18 mouse cellular contexts compared by ENCODE assay signal in genomic region chr3:130288756-130289155, GRCm38 (mm10).
DNase-seq lines count a peak whose midpoint lies in the region; ATAC-seq and TF ChIP-seq lines count a peak whose summit lies in the region.
"Had no signal": no experiment of that assay in that cellular context is flagged by ENCODE, and none has a peak within 500 bp of the region (broad histone marks: within the 10 kb centered on the region; RNA-seq: fewer than 3 reads in every experiment).

No protein-coding gene starts in this region.

- no peaks in the 10 kb centered on the region for H3K36me3 ChIP-seq in forebrain, embryonic 10.5 days (replicated peaks)
- no peaks in the 10 kb centered on the region for H3K36me3 ChIP-seq in forebrain, postnatal 0 days (ENCODE audit: insufficient read depth)
- H3K36me3 ChIP-seq in kidney, embryonic 16.5 days (ENCODE audit: insufficient read depth, low read length), result no peaks in the 10 kb centered on the region
- H3K36me3 ChIP-seq in kidney, adult 2 months (ENCODE audit: control insufficient read depth, insufficient read depth, low read length), result no peaks in the 10 kb centered on the region
- H3K36me3 ChIP-seq in forebrain, embryonic 16.5 days (ENCODE audit: control insufficient read depth, insufficient read depth), result no peaks in the 10 kb centered on the region
- H3K36me3 ChIP-seq in midbrain, embryonic 16.5 days (ENCODE audit: control insufficient read depth, insufficient read depth, low read length), result no peaks in the 10 kb centered on the region
- H3K36me3 ChIP-seq in embryonic facial prominence, embryonic 10.5 days (replicated peaks), result no peaks in the 10 kb centered on the region
- H3K36me3 ChIP-seq: heart, embryonic 13.5 days; limb, embryonic 15.5 days had no signal

- H3K27me3 ChIP-seq in forebrain, embryonic 10.5 days (ENCODE audit: poor library complexity, severe bottlenecking), result no peaks in the 10 kb centered on the region
- no peaks in the 10 kb centered on the region for H3K27me3 ChIP-seq in forebrain, postnatal 0 days (ENCODE audit: insufficient read depth, low read length)
- no peaks in the 10 kb centered on the region for H3K27me3 ChIP-seq in kidney, embryonic 16.5 days (ENCODE audit: insufficient read depth, low read length)
- H3K27me3 ChIP-seq in kidney, adult 2 months (replicated peaks; ENCODE audit: control insufficient read depth, insufficient read depth, low read length), result no peaks in the 10 kb centered on the region
- H3K27me3 ChIP-seq in forebrain, embryonic 16.5 days (replicated peaks; ENCODE audit: control insufficient read depth, insufficient read depth, low read length), result no peaks in the 10 kb centered on the region
- H3K27me3 ChIP-seq in midbrain, embryonic 16.5 days (ENCODE audit: control insufficient read depth, insufficient read depth, low read depth, low read length), result no peaks in the 10 kb centered on the region
- no peaks in the 10 kb centered on the region for H3K27me3 ChIP-seq in embryonic facial prominence, embryonic 10.5 days (replicated peaks; ENCODE audit: low read depth, poor library complexity, severe bottlenecking)
- H3K27me3 ChIP-seq: heart, embryonic 13.5 days; limb, embryonic 15.5 days; Patski had no signal

- no peak overlapping the region for H3K4me3 ChIP-seq in forebrain, embryonic 10.5 days
- no peak overlapping the region for H3K4me3 ChIP-seq in forebrain, postnatal 0 days (ENCODE audit: low read depth, low read length)
- H3K4me3 ChIP-seq in kidney, embryonic 16.5 days (ENCODE audit: low read length), result no peak overlapping the region
- no peak overlapping the region for H3K4me3 ChIP-seq in kidney, adult 2 months (ENCODE audit: insufficient read depth, low read depth, low read length)
- no peak overlapping the region for H3K4me3 ChIP-seq in forebrain, embryonic 16.5 days (replicated peaks; ENCODE audit: low read length)
- H3K4me3 ChIP-seq in midbrain, embryonic 16.5 days (ENCODE audit: low read depth, low read length), result no peak overlapping the region
- no peak overlapping the region for H3K4me3 ChIP-seq in embryonic facial prominence, embryonic 10.5 days
- H3K4me3 ChIP-seq: heart, embryonic 13.5 days; limb, embryonic 15.5 days had no signal

- no peak for TF ChIP-seq POLR2A in kidney, adult 2 months (IDR thresholded peaks at IDR 0.05; ENCODE audit: low read depth, low read length)

- no peak for DNase-seq in forebrain, embryonic 10.5 days (ENCODE audit: extremely low spot score, low spot score)
- no peak for DNase-seq in forebrain, postnatal 0 days
- DNase-seq in kidney, adult 2 months, result no peak
- no peak for DNase-seq in embryonic facial prominence, embryonic 10.5 days (ENCODE audit: low spot score)
- DNase-seq: adrenal gland, postnatal 10 days; cerebellum, adult 9-10 months; kidney, postnatal 14 days; lung, postnatal 10 days; right cerebral cortex, postnatal 14 days; spleen, adult 18-20 months; thymus, postnatal 25 days had no signal

- H3K9me3 ChIP-seq in forebrain, embryonic 10.5 days, result no peaks in the 10 kb centered on the region
- H3K9me3 ChIP-seq in forebrain, postnatal 0 days (ENCODE audit: low read length), result no peaks in the 10 kb centered on the region
- no peaks in the 10 kb centered on the region for H3K9me3 ChIP-seq in kidney, embryonic 16.5 days (ENCODE audit: low read length)
- H3K9me3 ChIP-seq in forebrain, embryonic 16.5 days (ENCODE audit: control insufficient read depth, low read length), result no peaks in the 10 kb centered on the region
- no peaks in the 10 kb centered on the region for H3K9me3 ChIP-seq in midbrain, embryonic 16.5 days (replicated peaks; ENCODE audit: control insufficient read depth, low read length, poor library complexity, severe bottlenecking)
- no peaks in the 10 kb centered on the region for H3K9me3 ChIP-seq in embryonic facial prominence, embryonic 10.5 days
- H3K9me3 ChIP-seq: heart, embryonic 13.5 days; limb, embryonic 15.5 days had no signal

- TF ChIP-seq CTCF in forebrain, postnatal 0 days (IDR thresholded peaks at IDR 0.05; ENCODE audit: low read depth), result no peak
- TF ChIP-seq CTCF in kidney, adult 2 months (conservative IDR thresholded peaks at IDR 0.05; ENCODE audit: insufficient read depth, insufficient read length, low read depth, low read length), result no peak

- 69% methylated on average over 4 of the region's 4 CpGs for WGBS in forebrain, embryonic 10.5 days
- WGBS in forebrain, postnatal 0 days, result 55% methylated on average over 4 of the region's 4 CpGs
- WGBS in kidney, embryonic 16.5 days, result 62% methylated on average over 4 of the region's 4 CpGs
- 59% methylated on average over 4 of the region's 4 CpGs for WGBS in kidney, adult 2 months
- 41% methylated on average over 4 of the region's 4 CpGs for WGBS in forebrain, embryonic 16.5 days
- 47% methylated on average over 4 of the region's 4 CpGs for WGBS in midbrain, embryonic 16.5 days
- WGBS in embryonic facial prominence, embryonic 10.5 days, result 79% methylated on average over 4 of the region's 4 CpGs

- H3K4me1 ChIP-seq in forebrain, embryonic 10.5 days, result peaks cover 49% of the 10 kb centered on the region
- no peaks in the 10 kb centered on the region for H3K4me1 ChIP-seq in forebrain, postnatal 0 days (ENCODE audit: insufficient read depth)
- H3K4me1 ChIP-seq in kidney, embryonic 16.5 days (ENCODE audit: insufficient read depth, low read length), result 0 out of 2 replicates have a peak, but pooled peaks cover 5% of the 10 kb centered on the region
- no peaks in the 10 kb centered on the region for H3K4me1 ChIP-seq in kidney, adult 2 months (ENCODE audit: control insufficient read depth, insufficient read depth, low read length)
- peaks cover 19% of the 10 kb centered on the region for H3K4me1 ChIP-seq in forebrain, embryonic 16.5 days (replicated peaks; ENCODE audit: control insufficient read depth, insufficient read depth, low read length)
- H3K4me1 ChIP-seq in midbrain, embryonic 16.5 days (ENCODE audit: control insufficient read depth, insufficient read depth, low read length), result peaks cover 8% of the 10 kb centered on the region
- H3K4me1 ChIP-seq in embryonic facial prominence, embryonic 10.5 days, result peaks cover 24% of the 10 kb centered on the region
- H3K4me1 ChIP-seq: heart, embryonic 13.5 days; limb, embryonic 15.5 days had no signal

- H3K9ac ChIP-seq in forebrain, postnatal 0 days, result no peak overlapping the region
- H3K9ac ChIP-seq in kidney, embryonic 16.5 days (replicated peaks; ENCODE audit: low read length), result no peak overlapping the region
- no peak overlapping the region for H3K9ac ChIP-seq in forebrain, embryonic 16.5 days (replicated peaks; ENCODE audit: low read depth, low read length)
- no peak overlapping the region for H3K9ac ChIP-seq in midbrain, embryonic 16.5 days (ENCODE audit: low read depth, low read length)
- H3K9ac ChIP-seq: heart, embryonic 13.5 days; limb, embryonic 15.5 days had no signal

- no peak overlapping the region for H3K4me2 ChIP-seq in forebrain, postnatal 0 days (ENCODE audit: low read depth)
- H3K4me2 ChIP-seq in kidney, embryonic 16.5 days (replicated peaks; ENCODE audit: low read depth, low read length), result no peak overlapping the region
- H3K4me2 ChIP-seq in forebrain, embryonic 16.5 days (ENCODE audit: low read length), result no peak overlapping the region
- H3K4me2 ChIP-seq in midbrain, embryonic 16.5 days (ENCODE audit: low read length), result no peak overlapping the region
- H3K4me2 ChIP-seq: heart, embryonic 13.5 days; limb, embryonic 15.5 days had no signal

- ATAC-seq in forebrain, postnatal 0 days, result no peak
- peak; percentile 71; the same call in 1 of the 2 replicates for ATAC-seq in kidney, embryonic 16.5 days (ENCODE audit: low FRiP score, low TSS enrichment)
- ATAC-seq in forebrain, embryonic 16.5 days, result 0 out of 2 replicates have a peak, but pooled peaks have one; percentile 4
- ATAC-seq in midbrain, embryonic 16.5 days, result no peak
- ATAC-seq: CD4-positive, CD25-positive, alpha-beta regulatory T cell, adult 4 months; Patski had no signal

- H3K27ac ChIP-seq in forebrain, embryonic 10.5 days, result peak overlapping the region; percentile 36
- no peak overlapping the region for H3K27ac ChIP-seq in forebrain, postnatal 0 days (ENCODE audit: low read depth, low read length)
- H3K27ac ChIP-seq in kidney, embryonic 16.5 days (ENCODE audit: low read length), result no peak overlapping the region
- no peak overlapping the region for H3K27ac ChIP-seq in kidney, adult 2 months (ENCODE audit: insufficient read depth, low read depth, low read length)
- H3K27ac ChIP-seq in forebrain, embryonic 16.5 days (ENCODE audit: low read length), result no peak overlapping the region
- peak overlapping the region; percentile 63; the same call in 1 of the 2 replicates for H3K27ac ChIP-seq in midbrain, embryonic 16.5 days (ENCODE audit: low read length)
- H3K27ac ChIP-seq in embryonic facial prominence, embryonic 10.5 days (replicated peaks), result no peak overlapping the region
- H3K27ac ChIP-seq: heart, embryonic 13.5 days; limb, embryonic 15.5 days had no signal

Comparison
In these comparisons a context has a peak if more than half of its experiments do, and no peak if none do; other contexts are left out.
1. H3K27ac ChIP-seq: peak in forebrain, embryonic 10.5 days (single experiment) and midbrain, embryonic 16.5 days (single experiment); none in forebrain, postnatal 0 days (single experiment), kidney, embryonic 16.5 days (single experiment), kidney, adult 2 months (single experiment), forebrain, embryonic 16.5 days (single experiment) and embryonic facial prominence, embryonic 10.5 days (single experiment).
2. ATAC-seq: peak in kidney, embryonic 16.5 days (single experiment) and forebrain, embryonic 16.5 days (single experiment); none in forebrain, postnatal 0 days (single experiment) and midbrain, embryonic 16.5 days (single experiment).